Mouse (Mus musculus) 3T3-L1 (cell line): ENCODE data around the gene Gm20388.
A peak's percentile ranks its signal among the peaks of the same experiment; 100 is the strongest.

Experiments used
- DNase-seq: peaks from one replicate; pipeline ENCODE4 v3.0.0-alpha.2; 2015; ENCODE audit warnings: low read depth, low spot score

The Gm20388 gene

DNA sequence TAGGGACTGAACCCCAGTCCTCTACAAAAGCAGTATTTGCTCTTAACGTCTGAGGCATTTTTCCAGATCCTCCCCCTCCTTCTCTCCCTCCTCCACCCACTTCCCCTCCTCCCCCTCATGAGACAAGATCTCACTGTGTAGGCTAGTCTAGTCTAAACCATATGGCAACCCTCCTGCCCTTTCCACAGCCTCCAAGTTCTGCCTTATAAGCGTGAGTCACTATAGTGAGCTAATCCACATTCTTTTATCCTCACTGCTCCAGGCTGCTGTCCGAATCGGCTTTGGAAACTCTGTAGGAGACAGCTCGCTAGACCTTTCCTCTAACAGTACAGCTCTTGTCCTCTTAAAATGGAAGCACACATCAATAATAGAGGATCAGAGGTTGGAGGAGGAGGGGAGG lies 3956.3 kb downstream of the Gm20388 start:
- peak; percentile 92 for DNase-seq

DNA sequence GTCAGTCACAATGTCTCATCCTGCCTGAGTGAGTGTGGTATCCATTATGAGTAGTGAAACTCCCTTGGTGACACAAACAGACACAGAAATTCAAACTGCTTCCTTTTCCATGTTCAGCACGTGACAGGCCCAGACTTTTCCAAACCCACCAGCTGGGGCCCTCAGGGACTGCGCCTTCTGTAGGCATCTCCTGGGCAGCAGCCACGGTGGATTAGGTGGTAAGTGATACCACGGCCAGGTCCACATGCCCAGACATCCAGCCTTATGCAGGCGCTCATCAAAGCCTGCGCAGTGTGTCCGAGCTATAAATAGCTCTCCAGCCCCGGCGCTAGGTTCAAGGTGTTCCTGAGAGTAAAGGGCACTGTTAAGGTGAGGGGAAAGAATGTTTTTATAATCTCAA lies 3961.4 kb downstream of the Gm20388 start:
- no peak for DNase-seq

DNA sequence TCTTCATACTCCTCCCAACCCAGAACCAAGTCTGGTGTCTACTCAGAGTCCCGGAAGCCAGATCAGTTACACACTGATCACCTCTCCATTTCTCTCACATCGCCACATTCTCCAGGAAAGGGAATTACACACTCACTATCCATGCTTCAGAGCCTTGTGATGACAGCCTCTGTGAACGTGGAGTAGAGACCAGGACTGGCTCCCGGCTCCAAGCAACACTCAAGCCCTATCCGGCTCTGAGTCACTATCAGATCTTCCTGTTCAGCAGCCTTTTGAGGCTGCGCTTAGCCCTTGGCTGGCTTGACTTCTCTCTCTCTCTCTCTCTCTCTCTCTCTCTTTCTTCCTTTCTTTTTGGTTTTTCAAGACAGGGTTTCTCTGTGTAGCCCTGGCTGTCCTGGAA lies 3962.7 kb downstream of the Gm20388 start:
- DNase-seq: peak; percentile 51

DNA sequence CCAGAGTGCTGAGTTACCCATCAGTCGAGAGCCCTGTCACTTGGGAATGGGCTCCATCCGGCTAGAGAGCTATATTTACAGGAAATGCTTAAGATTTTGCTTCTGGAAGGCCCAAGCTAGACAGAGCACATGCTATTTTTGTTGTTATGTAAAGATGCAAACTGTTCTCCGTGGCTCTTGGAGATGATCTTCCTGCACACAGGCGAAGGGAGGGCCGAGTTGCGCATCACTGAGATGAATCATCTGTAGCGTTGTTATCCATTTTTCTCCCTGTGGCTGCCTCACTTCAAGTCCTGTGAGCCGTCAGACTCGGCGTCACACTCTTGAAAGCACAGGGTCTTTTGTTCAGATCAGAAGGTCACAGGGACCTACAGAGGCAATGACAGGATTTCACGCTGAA lies 3963.7 kb downstream of the Gm20388 start:
- no peak for DNase-seq

DNA sequence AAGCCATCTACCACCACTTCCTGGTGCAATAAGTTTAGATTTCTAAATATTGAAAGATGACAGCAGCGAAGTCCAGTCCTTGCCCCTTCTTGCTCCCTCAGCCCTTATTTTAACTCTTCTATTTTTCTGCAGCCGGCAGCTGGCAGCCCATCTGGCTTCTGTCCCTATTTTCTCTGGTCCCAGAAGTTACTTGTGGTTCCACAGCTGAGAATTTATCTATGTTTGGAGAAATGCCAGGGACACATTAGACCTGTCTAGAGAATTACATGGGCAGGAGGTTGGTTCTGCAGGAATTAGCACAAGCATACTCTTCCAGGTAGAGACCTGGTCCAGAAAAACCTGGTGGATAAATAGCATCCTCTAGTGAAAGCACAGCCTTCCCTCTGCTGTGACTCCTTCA lies 3967.2 kb downstream of the Gm20388 start:
- DNase-seq: no peak

DNA sequence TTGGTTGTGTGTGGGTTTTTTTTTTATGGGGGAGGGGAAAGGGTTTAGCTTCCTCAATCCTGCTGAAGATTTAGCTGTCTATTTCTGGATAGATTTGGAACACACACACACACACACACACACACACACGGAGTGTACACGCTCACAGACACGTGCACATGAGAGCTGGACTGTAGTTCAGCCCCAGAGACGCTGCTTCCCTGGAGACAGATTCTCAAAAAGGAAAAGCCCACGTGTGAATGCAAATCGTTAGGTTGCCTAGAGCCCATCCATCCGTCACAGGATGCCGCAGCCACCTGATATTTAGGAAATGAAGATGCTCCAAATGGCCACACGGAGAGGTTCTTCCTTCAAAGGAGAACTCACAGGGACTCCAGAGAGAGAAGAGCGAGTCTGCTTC lies 3969.6 kb downstream of the Gm20388 start:
- DNase-seq: no peak

DNA sequence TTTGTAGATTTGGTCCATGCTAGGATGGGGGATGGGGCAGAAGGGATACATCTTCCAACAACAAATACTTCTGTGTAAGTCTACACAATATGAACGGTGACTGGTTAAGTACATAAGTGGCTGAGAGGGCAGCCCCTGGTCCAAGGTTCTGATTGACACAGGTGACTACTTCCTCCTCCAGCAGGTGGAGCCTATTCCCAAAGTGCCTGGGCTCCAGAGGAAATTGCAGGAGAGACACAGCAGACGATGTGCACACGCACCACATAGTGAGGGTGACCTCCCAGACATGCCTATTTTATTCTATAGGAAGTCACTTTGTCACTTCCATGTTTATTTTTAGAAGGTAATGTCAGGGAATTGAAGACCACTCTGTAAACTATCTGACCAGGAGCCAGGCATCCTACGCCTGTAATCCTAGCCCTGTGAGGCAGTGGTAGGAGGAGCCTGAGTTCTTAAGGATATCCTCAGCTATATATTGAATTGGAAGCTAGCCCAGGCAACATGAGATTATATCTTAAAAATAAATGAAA lies 3970.2 kb downstream of the Gm20388 start:
- DNase-seq: no peak

DNA sequence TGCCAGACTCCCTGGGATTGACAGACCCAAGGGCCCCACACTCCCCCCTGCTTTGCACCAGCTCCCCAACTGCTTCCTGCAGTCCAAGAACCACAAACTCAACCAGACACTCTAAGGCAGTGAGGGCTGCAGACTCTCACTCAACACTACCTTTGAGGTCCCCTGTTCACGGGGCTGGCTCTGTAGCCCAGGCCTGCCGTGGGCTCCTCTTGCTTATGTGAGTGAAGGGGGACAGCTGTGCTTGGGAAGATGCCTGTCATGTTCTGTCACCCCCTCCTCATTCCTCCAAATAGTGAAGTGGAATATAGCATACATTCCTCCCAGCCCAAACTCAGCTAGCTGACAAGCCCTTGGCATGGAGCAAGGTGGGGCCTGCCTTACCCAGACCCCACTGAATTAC lies 3971.8 kb downstream of the Gm20388 start:
- DNase-seq: no peak

DNA sequence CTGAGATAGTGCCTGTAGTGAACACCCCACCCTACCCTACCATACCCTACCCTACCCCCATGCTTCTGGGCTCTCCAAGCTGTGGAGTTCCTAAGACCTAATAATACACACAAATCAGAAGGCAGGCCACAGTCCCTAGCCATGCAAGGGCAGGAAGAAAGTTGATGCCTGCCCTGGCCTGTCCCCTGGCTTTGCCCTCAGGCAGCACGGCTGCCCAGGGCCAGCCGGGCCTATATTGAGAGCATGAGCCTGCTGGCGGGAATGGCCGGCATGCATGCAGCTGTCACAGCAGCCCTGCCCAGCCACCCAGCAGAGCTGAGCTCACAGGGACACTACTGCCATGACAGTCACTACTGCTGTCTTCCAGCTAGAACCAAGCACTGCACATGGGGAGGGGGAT lies 3972.5 kb downstream of the Gm20388 start:
- no peak for DNase-seq

DNA sequence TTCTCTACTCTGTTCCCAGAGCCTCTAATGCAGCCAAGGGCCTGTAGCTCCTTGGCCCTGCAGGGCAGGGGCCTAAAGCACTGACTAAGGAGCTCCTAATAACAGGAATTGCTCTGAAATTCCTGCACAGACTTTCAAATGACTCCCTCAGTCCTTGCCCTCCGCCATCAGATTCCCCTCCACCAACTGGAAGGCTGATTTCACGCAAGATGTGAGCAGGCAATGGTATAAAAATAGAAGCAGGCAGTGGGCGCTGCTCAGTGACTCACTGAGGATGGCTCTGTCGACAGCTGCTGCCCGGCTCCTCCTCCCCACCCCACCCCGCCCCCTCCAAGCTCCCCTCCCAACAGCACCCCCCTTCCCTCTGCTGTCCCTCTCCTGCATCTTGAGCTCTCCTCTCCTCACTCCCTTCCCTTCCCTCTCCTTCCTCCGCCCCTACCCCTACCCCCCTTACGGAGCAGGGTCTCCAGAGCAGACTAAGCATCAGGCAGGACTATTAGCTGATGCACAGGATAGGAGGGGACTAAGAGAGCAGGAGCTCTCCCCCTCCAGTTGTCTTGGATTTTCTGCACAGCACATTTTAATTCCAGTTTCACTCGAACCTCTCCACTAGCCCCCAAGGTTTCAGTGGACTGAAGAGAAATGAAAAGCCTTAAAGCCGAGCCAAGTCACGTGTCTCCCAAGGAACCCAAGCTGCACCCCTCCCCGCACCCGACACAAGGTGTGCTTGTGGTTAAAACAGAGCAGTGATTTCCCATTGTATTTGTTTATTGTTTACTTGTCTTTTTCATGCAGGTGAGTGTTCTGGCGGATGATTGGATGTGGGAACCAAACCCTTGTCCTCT lies 3974.3 kb downstream of the Gm20388 start:
- DNase-seq: peak; percentile 90

DNA sequence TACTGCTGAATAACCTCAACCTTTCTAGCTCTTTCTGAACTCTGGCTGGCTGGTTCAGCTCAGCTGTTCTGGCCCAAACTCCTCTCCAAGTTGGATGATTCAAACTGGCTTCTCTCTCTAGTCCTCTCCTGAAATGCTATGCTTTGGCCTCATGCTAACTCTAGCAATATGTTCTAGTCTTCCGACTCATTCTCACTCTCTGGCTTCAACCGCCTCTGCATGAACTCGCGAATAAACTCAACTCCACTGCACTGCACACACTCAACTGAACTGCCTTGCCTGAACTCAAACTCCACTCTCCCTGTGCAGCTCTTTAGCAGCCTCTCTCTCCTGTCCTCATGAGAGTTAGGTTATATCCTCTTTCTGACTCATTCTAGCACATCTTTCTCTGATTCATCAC lies 3976.5 kb downstream of the Gm20388 start:
- peak; percentile 74 for DNase-seq

DNA sequence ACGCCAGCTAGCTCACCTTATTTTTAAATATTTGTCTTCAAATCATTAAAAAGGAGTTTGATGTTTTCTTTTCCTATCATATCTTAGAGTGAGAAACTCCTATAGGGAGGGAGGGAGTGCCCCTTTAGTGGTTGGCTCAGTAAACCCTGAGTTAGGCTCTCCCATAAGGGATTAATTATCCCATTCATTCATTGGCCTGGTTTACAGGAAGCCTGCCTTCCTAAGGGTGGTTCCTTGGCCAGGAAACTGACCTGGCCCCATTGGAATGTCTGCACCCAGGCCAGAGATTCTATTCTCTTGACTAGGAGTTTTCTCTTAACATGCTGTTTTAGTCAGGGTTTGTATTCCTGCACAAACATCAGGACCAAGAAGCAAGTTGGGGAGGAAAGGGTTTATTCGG lies 3977.3 kb downstream of the Gm20388 start:
- DNase-seq: peak; percentile 94

DNA sequence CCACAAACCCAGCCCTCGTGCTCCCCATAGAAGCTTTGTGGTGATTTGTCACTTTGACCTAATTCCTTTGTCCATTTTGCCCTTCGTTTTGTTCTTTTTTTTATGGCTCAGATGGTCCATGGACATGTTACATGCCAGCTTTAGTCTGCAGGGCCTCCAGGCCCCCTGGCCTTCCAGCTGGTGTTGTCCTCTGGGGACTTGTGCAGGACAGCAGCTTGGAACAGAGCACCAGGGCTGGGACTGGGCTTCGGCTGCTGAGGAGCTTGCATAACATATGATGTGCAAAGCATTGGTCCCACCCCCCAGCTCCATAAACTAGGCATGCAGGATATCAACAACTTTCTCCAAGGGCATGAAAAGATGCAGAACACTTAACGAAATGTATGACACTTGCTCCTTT lies 3979.2 kb downstream of the Gm20388 start:
- no peak for DNase-seq

DNA sequence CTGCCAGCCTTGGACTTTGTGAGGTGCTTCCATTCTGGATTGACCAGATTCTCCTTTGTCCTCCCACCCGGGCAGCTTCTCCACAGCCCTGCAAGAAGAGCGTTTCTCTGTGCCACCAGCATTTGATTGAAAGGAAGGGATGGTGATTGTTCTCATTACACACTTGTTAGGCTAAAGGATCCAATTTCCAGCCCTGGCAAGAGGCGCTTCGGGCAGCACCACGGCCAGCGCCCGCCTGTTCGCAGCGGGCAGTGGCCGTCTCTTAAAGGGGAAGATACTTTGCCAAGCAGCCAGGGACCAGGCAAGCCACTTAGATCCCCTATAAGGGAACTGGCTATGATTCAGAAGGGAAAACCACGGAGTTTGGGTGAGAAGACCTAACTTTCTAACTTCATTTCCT lies 3980.6 kb downstream of the Gm20388 start:
- peak; percentile 54 for DNase-seq

DNA sequence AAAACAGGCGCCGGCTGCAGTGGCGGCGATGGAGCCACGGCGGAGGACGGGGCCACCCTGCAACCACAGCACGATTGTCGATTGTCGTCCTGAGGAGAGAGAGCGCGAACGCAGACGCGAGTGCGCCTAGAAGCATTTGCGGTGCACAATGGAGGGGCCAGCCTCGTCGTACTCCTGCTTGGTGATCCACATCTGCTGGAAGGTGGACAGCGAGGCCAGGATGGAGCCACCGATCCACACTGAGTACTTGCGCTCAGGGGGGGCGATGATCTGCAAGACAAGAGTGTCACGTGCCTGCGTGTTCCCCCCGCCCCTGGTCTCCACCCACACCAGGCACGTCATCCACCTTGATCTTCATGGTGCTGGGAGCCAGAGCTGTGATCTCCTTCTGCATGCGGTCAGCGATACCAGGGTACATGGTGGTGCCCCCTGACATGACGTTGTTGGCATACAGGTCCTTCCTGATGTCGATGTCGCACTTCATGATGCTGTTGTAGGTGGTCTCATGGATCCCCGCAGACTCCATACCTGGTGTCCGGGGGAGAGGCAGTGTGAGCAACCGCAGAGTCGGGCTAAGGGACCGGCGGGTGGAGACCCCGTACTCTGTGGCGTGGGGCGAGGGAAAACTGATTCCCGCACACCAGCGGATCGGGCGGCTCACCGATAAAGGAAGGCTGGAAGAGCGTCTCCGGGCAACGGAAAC lies 3981.4 kb downstream of the Gm20388 start:
- no peak for DNase-seq

DNA sequence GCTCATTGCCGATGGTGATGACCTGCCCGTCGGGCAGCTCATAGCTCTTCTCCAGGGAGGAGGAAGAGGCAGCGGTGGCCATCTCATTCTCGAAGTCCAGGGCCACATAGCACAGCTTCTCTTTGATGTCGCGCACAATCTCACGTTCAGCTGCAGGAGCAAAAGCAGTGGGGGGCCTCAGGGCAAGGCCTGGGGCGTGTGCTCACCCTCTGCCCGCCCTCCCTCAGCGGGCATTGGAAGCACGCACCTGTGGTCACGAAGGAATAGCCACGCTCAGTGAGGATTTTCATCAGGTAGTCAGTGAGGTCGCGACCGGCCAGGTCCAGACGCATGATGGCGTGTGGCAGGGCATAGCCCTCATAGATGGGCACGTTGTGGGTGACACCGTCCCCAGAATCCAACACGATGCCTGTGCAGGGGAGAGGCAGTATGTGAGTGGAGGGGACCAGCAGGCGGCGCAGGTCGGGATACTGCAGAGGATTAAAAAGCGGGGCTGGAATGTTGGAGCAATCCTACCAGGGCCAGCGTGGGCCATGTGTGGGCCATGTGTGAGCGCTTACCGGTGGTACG lies 3982.0 kb downstream of the Gm20388 start:
- DNase-seq: no peak

DNA sequence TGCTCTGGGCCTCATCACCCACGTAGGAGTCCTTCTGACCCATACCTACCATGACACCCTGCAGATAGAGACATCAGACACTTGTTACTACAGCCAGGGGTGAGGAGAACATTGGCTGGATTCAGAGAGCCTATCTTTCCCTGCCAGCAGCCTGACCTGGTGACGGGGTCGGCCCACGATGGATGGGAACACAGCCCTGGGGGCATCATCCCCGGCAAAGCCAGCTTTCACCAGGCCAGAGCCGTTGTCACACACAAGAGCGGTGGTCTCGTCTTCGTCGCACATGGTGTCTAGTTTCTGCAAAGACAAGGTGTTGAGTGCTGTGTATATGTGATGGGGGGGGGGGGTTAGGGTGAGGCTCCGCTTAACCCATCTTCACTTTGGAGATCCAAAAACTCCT lies 3982.8 kb downstream of the Gm20388 start:
- DNase-seq: no peak

DNA sequence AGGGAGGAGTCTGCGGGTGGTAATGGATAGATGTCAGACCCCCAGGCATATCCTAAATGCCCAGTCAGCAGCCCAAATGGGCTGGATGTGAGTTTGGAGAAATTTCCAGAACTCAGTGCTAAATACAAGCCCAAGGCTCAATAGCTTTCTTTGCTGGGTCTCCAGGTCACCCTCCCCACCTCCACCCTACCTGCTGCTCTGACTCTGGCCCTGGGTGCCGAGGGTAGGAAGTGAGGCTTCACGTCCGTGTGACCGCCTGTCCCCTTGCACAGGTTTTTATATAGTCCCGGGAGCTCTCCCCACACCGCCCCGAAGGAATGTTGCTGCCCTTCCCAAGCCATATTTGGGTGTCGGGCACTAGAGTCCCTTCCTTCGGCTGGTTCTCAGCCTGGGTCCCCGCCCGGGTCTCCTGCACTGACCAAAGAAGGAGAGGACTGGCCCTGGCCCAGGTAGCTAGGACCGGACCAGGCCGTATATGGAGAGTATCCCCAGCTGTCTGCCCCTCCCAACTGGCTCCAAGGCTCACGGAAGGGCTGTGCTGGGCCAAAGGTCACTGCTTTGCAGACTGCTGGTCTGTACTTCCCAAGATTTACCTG lies 3984.0 kb downstream of the Gm20388 start, which contains the start of gene Acta1:
Acta1 (minus strand) TSS at position 250 of the 596 bp plus-strand sequence.
- no peak for DNase-seq

DNA sequence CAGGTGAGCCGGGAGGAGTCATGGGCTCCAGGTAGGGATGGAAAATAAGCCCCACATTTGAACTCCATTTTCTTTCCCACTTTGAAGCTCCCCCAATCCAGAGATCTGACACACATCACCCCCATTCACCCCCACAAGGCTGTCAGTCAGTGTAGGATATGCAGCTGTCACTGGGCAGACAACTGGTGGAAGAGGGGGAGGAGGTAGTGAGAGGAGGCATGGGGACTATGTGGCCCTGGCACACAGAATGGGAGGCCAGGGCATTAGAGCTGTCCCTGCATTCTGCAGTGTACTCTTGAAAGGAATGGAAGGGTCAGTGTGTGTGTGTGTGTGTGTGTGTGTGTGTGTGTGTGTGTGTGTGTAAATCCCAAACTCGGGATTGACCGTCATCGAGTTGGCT lies 3984.6 kb downstream of the Gm20388 start:
- no peak for DNase-seq

DNA sequence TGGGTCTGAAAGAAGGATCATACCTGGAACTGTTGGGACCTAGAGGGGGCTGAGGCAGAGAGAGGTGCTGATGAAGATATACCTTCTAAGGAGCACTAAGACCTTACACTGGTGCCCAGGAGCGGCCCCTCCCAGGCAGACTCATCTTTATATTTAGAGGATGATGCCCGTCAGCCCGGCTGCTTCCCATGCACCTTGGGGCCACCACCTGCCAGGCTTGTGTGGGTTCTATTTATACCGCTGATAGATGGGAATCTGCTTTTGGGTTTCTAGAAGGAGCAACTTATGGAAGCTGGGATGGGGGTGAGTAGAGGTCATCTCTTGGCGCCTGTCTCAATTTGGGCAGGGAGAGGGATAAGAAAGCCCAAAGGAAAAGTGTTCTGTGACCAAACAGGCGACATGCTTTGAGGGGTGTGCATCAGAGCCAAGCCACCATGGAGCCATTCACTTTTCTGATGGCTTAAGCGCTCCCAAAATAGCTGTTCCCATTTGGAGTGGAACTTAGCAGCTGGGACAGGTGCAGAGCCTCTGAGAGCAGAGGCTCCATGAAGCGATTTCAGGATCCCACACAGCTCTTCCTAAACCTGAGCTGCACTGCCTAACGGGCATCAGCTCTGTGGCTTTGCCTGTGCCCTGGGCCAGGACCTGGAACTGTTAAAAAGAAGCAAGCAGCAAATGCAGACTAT lies 3985.2 kb downstream of the Gm20388 start:
- no peak for DNase-seq

DNA sequence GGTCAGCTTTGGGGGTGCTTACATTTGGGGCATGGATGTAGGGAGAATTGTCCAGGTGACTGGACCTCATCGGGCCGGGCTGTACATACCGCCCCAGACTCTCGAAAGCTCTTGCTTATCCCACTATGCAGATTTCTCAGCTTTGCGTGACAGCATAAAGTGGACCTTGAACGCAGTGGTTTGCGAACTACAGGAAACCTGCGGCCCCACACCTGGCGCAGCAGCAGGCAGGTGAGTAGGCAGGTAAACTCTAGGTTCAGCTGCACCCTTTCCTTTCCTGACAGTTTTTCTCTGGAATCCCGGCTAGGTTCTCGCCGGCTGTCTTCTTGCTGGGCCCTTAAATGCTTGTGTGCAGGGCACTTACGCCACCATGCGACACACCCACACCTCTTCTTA lies 3985.7 kb downstream of the Gm20388 start:
- DNase-seq: no peak

DNA sequence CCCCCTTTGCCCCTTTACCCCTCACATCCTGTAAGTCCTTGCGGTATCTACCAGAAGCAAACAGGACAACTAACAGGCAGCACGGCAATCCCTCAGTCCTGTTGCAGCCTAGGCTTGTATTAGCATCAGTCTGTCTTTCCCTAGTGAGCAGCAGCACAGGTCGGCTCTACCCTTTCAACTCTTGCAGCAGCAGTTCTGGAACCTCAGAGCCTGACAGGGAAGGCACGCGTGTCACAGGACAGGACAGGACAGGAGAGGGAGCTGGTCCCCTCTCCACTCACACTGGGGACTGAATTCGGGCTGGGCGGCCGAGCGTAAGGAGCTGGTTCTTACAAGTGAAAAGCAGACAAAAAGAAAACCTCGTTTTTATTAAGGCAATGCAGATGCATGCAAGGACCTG lies 3986.1 kb downstream of the Gm20388 start:
- DNase-seq: no peak
